Mouse (Mus musculus) limb, embryonic 15.5 days (tissue): ENCODE measurements at regions not wholly inside any gene's neighbourhood (a gene's known extent, or its start where the extent isn't known, plus 50 kb on each side); places are given as distances from the start of the nearest gene placed in this dataset.

ENCODE experiments used
- ATAC-seq: fragments of 200-750 bp; cut with Nextera tagmentation; 2 replicates; pipeline ENCODE4 v1.8.0; 2017; ENCODE audit warnings: low read depth, moderate TSS enrichment; ENCODE audit not compliant: insufficient number of reproducible peaks, low FRiP score, low TSS enrichment
- H3K27ac ChIP-seq: fragments of 300-500 bp; sonication (generic); 2 replicates; pipeline ENCODE4 v1.5.1; 2015; ENCODE audit warnings: moderate library complexity, mild to moderate bottlenecking, inconsistent platforms
- H3K27me3 ChIP-seq: fragments of 300-500 bp; sonication (generic); 2 replicates; pipeline ENCODE4 v1.6.1; 2015; ENCODE audit warnings: inconsistent platforms
- H3K36me3 ChIP-seq: fragments of 300-500 bp; sonication (generic); 2 replicates; pipeline ENCODE4 v1.6.1; 2015; ENCODE audit warnings: inconsistent platforms
- H3K4me1 ChIP-seq: fragments of 300-500 bp; sonication (generic); 2 replicates; pipeline ENCODE4 v1.6.1; 2015; ENCODE audit warnings: inconsistent platforms
- H3K4me2 ChIP-seq: fragments of 300-500 bp; sonication (generic); 2 replicates; pipeline ENCODE4 v1.6.1; 2015; ENCODE audit warnings: mild to moderate bottlenecking, inconsistent platforms
- H3K4me3 ChIP-seq: fragments of 300-500 bp; sonication (generic); 2 replicates; pipeline ENCODE4 v1.5.1; 2015; ENCODE audit warnings: mild to moderate bottlenecking, inconsistent platforms
- H3K9ac ChIP-seq: fragments of 300-500 bp; sonication (generic); 2 replicates; pipeline ENCODE4 v1.6.1; 2015; ENCODE audit warnings: inconsistent platforms
- H3K9me3 ChIP-seq: fragments of 300-500 bp; sonication (generic); 2 replicates; pipeline ENCODE4 v1.6.1; 2016; ENCODE audit warnings: inconsistent platforms
- WGBS: fragments of 180-500 bp; shearing (Covaris S2); methylation state at CpG from one replicate; pipeline ENCODE4 v1.1.7; 2015; 5-methylcytosine and 5-hydroxymethylcytosine counted together

DNA sequence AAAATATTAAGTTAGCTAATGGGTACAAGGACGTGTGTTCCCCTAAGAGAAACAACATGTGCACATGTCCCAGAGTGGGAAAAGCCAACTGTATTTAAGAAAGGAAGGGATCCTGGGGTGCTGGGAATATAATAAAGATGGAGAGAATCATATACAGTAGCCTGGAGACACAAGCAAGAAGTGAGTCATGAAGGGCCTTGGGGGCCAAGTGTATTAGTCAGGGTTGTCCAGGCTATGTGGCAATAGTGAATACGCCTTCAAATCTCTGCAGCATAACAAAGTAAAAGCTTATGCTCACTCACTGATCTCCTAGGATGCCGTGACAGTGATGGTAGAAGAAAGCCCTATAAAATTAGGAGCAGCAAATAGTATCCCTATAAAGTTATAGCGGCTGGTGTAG, 124.1 kb upstream of the Gm10295 start:
- no peaks in the 10 kb centered on the region for H3K9me3 ChIP-seq
- 76% methylated on average over 4 of the region's 4 CpGs for WGBS
- no peak overlapping the region for H3K27ac ChIP-seq
- H3K9ac ChIP-seq = no peak overlapping the region
- no peaks in the 10 kb centered on the region for H3K36me3 ChIP-seq
- ATAC-seq = no peak
- H3K27me3 ChIP-seq = no peaks in the 10 kb centered on the region
- H3K4me1 ChIP-seq = peaks cover 13% of the 10 kb centered on the region
- no peak overlapping the region for H3K4me2 ChIP-seq
- H3K4me3 ChIP-seq = no peak overlapping the region

GRCm38 (mm10) chr7:71472384-71473141, 121.3 kb upstream of the Gm10295 start:
- WGBS = 38% methylated on average over 12 of the region's 12 CpGs
- Histone ChIP-seq H3K27ac (peak overlapping the region; percentile 48), H3K9ac (no peak overlapping the region), H3K9me3 (no peaks in the 10 kb centered on the region), H3K27me3 (no peaks in the 10 kb centered on the region), H3K4me2 (peak overlapping the region; percentile 22), H3K36me3 (no peaks in the 10 kb centered on the region), H3K4me3 (no peak overlapping the region), H3K4me1 (peaks cover 13% of the 10 kb centered on the region)
- ATAC-seq = no peak

DNA sequence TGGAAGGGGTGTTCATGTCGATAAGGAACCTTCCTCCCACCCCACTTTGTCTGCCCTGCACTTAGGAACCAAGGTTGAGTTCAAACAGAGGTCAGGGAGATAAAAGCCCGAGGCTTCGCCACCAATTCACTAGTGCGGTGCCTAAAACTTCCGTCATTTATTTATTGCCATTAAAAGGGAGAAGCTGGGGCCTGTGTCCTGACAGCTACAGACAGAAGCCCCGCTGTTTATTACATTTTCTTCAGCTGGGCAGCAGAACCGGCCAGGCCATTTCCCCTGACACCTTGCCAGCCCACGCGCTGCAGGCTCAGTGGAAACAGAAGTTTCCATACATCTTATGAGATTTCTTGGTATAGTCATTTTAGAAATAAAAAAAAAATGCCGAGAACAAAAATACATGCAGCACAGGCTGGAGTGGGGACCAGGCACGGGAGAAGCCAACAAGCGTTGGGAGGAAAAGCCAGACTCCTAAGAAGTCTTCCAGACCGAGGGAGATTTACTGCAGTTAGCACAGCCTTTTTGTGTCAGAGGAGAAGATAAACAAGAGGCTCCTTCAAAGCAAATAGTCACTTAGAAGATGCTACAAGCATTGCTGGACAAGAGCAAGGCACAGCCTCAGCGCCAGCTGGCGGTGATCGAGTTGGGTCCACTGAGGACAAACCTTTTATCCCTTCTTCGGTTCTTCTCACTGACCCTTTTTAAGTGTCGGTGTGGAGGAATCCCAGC, 120.5 kb upstream of the Gm10295 start:
- Histone ChIP-seq H3K9ac (no peak overlapping the region), H3K9me3 (no peaks in the 10 kb centered on the region), H3K27me3 (no peaks in the 10 kb centered on the region), H3K4me2 (peak overlapping the region; percentile 22), H3K4me3 (no peak overlapping the region), H3K4me1 (peaks cover 13% of the 10 kb centered on the region), H3K36me3 (no peaks in the 10 kb centered on the region), H3K27ac (peak overlapping the region; percentile 48)
- no peak for ATAC-seq
- WGBS = 12% methylated on average over 18 of the region's 18 CpGs

DNA sequence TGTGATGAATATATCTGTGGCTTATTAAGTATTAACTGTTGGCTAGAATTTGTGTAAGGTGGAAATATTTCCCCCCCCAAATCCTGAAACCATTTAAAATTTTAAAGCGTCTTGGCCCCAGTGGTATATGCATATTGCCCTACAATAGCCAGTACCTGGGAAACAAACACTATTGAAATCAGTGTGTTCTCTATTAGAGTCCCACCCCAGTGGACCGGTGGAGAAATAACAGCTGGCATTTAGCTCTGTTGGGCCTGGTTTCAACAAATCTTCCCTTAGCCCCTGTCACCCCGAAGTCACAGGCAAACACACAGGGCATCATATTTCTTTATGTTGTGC, 120.0 kb upstream of the Gm10295 start:
- no peaks in the 10 kb centered on the region for H3K36me3 ChIP-seq
- H3K4me3 ChIP-seq = no peak overlapping the region
- WGBS = 19% methylated on average over 3 of the region's 3 CpGs
- no peaks in the 10 kb centered on the region for H3K9me3 ChIP-seq
- no peak overlapping the region for H3K4me2 ChIP-seq
- H3K9ac ChIP-seq = no peak overlapping the region
- H3K27me3 ChIP-seq = no peaks in the 10 kb centered on the region
- ATAC-seq = no peak
- peaks cover 13% of the 10 kb centered on the region for H3K4me1 ChIP-seq
- no peak overlapping the region for H3K27ac ChIP-seq

GRCm38 (mm10) chr7:71470418-71470817, 119.1 kb upstream of the Gm10295 start:
- peaks cover 13% of the 10 kb centered on the region for H3K4me1 ChIP-seq
- WGBS = 24% methylated on average over 2 of the region's 2 CpGs
- H3K9me3 ChIP-seq = no peaks in the 10 kb centered on the region
- ATAC-seq = no peak
- H3K4me2 ChIP-seq = no peak overlapping the region
- H3K4me3 ChIP-seq = no peak overlapping the region
- no peak overlapping the region for H3K9ac ChIP-seq
- H3K36me3 ChIP-seq = no peaks in the 10 kb centered on the region
- no peak overlapping the region for H3K27ac ChIP-seq
- no peaks in the 10 kb centered on the region for H3K27me3 ChIP-seq

DNA sequence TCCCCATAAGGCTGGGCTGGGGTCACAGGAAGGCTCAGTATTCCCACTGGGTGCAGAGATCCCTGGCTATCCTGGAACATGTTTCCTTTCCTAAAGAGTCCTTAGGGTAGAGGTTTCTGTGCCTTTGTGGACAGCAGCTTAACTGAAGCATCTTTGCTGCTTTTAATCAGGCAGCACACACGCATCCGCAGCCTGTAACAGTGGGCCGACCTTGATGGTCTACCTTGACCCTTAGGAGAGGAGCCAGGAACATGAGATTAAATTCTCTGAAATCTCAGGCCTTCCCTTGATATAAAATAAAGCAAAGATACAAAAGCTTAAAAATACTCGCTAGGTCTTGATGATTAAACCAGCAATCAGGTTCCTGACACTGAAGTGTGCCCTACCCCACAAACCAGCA, 118.7 kb upstream of the Gm10295 start:
- Histone ChIP-seq H3K9me3 (no peaks in the 10 kb centered on the region), H3K9ac (no peak overlapping the region), H3K4me3 (no peak overlapping the region), H3K27me3 (no peaks in the 10 kb centered on the region), H3K36me3 (no peaks in the 10 kb centered on the region), H3K4me2 (no peak overlapping the region), H3K4me1 (peaks cover 13% of the 10 kb centered on the region), H3K27ac (no peak overlapping the region)
- no peak for ATAC-seq
- 80% methylated on average over 4 of the region's 4 CpGs for WGBS

GRCm38 (mm10) chr7:71467436-71468127, 116.3 kb upstream of the Gm10295 start:
- H3K9me3 ChIP-seq = no peaks in the 10 kb centered on the region
- H3K4me1 ChIP-seq = peaks cover 13% of the 10 kb centered on the region
- H3K27ac ChIP-seq = no peak overlapping the region
- no peak overlapping the region for H3K9ac ChIP-seq
- ATAC-seq = no peak
- WGBS = 51% methylated on average over 9 of the region's 9 CpGs
- H3K36me3 ChIP-seq = no peaks in the 10 kb centered on the region
- no peaks in the 10 kb centered on the region for H3K27me3 ChIP-seq
- H3K4me2 ChIP-seq = no peak overlapping the region
- H3K4me3 ChIP-seq = no peak overlapping the region

DNA sequence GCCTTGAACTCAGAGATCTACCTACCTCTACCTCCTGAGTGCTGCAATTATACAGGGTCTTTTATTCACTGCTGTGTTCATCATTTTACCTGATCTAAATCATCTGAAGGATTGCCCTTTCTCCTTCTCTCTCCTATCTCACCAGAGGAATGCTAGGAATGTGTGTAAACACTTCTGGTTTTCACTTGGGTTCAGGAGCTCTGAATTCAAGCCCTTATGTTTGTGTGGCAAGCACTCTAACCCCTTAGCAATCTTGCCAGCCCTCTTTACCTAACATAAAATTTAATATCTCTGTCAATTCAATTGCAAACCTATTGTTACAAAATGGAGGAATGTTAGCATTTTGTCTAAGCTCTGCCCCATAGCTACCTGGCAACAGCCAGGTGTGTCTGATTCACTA, 112.8 kb upstream of the Gm10295 start:
- Histone ChIP-seq H3K4me3 (no peak overlapping the region), H3K27ac (no peak overlapping the region), H3K4me1 (no peaks in the 10 kb centered on the region), H3K9me3 (no peaks in the 10 kb centered on the region), H3K9ac (no peak overlapping the region), H3K4me2 (no peak overlapping the region), H3K36me3 (no peaks in the 10 kb centered on the region), H3K27me3 (no peaks in the 10 kb centered on the region)
- ATAC-seq = no peak

- WGBS = 83% methylated on average over 2 of the region's 2 CpGs
- Histone ChIP-seq H3K9me3 (no peaks in the 10 kb centered on the region), H3K36me3 (no peaks in the 10 kb centered on the region), H3K27me3 (no peaks in the 10 kb centered on the region), H3K4me1 (no peaks in the 10 kb centered on the region), H3K4me3 (no peak overlapping the region), H3K27ac (no peak overlapping the region), H3K4me2 (no peak overlapping the region), H3K9ac (no peak overlapping the region)
- ATAC-seq = no peak
Observed at GRCm38 (mm10) chr7:71463565-71463964, 112.3 kb upstream of the Gm10295 start.

DNA sequence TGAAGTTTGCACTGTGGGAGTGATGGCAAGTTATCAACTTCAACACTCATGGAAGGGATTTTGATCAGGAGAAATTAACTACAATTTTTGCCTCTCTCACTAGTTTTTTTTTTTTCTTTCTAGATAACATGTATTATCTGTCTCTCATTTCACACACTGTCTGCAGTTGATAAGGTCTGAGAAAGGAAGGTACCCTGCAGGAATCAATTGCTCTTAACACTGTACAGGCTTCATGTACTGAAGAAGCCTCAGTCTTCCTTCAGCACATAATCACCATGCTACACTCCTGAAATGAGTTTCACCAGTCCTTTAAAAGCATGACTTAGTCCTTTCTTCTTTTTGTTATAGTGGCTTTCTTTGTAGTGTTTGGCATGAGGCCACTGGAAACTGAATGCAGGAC, 108.5 kb upstream of the Gm10295 start:
- no peak overlapping the region for H3K4me2 ChIP-seq
- H3K27me3 ChIP-seq = no peaks in the 10 kb centered on the region
- no peak overlapping the region for H3K27ac ChIP-seq
- no peaks in the 10 kb centered on the region for H3K36me3 ChIP-seq
- no peaks in the 10 kb centered on the region for H3K4me1 ChIP-seq
- H3K9me3 ChIP-seq = no peaks in the 10 kb centered on the region
- H3K4me3 ChIP-seq = no peak overlapping the region
- no peak overlapping the region for H3K9ac ChIP-seq
- ATAC-seq = no peak

DNA sequence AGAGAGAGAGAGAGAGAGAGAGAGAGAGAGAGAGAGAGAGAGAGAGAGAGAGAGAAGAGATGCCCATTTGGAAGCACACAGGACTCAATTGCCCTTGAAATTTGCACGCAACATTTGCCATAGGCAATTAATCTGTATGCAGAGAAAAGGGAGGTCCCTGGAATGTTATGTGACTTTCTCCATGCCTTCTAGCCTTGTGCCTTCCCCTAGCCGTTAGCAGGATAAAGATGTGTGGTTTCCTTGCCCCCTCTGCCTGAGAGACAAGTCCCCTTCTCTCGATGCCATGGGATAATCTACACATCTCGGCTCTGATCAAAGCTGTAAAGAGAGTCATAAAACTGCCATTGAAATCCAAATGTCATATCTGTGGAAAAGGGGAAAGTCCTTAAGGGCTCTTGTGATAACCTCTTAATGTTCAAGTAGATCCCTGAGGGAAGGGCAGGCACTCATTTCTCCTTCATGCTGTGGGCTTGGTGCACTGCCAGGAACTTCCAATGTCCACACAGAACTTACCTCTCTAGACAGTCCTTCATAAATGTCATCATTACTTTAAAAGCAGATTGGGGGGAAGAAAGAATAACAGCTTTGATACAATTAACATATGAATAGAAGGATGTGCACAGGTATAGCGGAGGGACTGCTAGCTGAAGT, 106.9 kb upstream of the Gm10295 start:
- 46% methylated on average over 5 of the region's 5 CpGs for WGBS
- no peaks in the 10 kb centered on the region for H3K27me3 ChIP-seq
- H3K9ac ChIP-seq = no peak overlapping the region
- no peaks in the 10 kb centered on the region for H3K9me3 ChIP-seq
- H3K4me2 ChIP-seq = no peak overlapping the region
- no peak for ATAC-seq
- no peaks in the 10 kb centered on the region for H3K4me1 ChIP-seq
- no peak overlapping the region for H3K27ac ChIP-seq
- no peak overlapping the region for H3K4me3 ChIP-seq
- H3K36me3 ChIP-seq = no peaks in the 10 kb centered on the region
